Mouse (Mus musculus): ENCODE data around the gene Celsr1.
A peak's percentile ranks its signal among the peaks of the same experiment; 100 is the strongest.
"Not testable (repeated sequence)": the region's sequence is repeated elsewhere in the genome, so short reads cannot be mapped to it uniquely, and the experiment has no call there.

Celsr1 gene

DNA sequence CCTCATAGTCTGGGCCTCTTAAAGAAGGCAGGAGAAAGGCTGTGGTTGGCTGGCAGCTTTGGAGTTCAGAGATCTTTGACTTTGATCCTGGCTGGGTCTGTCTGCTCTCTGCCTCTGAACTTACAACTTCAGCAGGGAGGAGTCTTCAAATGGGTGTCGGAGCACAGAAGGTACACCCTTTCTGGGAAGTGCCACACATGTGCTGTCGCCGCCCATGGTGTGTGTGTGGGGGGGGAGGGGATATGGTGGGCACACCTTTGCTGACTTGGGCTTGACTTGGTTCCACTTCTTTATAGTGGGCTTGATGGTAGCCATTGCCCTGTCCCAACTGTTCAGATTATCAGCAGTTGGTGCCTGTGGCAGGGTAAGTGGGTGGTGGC is 31.3 kb upstream of the Celsr1 start:
- no peak for DNase-seq (ENCODE audit: low spot score in 2 of 2)

DNA sequence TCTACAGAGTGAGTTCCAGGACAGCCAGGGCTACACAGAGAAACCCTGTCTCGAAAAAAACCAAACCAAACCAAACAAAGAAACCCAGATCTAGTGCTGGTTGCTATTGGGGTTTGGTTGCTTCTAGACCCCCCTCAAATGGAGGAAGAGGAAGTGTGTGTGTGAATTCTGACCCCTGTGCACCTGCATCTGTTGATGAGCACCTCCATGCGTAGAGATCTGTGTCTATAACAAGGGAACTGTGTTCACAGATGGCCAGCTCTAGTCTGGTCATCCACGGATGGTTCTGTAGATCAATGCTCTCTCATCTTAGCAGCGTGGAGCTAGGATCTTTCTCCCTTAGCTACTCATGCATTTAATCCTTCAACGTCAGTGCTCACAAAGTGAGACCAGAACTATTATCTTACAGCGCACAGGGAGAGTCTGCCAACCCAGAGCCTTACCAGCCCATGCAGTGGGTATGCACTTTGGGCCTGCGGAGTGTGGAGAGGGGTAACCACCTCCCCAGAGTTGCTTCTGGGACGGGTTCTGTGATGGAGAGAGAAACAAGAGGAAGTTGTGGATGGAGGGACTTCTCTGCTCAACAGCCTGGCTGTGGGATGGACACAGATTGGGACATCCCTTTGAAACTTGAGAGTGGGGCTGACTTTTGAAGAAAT is 30.7 kb upstream of the Celsr1 start:
- no peak for DNase-seq (ENCODE audit: low spot score in 2 of 2)

DNA sequence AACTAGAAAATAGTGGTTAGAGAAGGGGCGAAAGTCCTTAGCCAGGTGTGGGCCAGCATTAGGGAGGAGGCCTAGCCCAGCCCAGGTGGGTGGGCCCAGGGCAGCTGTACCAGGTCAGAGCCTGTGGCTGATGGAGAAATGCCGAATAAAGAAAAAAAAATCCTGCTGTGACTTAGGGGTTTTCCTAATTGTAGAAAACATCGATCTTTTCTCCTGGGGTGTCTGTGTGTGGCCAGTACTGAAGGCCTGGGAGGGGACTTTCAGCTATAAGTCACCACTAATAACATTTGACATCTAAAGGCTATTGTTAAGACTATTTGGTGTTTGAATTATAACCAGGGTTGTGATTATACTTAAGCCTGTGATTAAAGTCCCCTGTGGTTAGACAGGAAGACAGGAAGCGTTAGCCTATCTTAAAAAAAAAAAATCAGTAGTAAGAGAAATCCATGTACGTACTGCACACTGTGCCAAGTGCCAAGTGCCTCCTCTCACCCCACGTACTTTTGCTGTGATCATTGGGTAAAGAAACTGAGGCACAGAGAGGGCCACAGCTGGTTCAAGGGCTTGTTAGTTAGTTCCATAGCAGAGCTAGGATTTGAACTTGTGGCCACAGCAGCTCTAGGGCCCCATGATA is 28.4 kb upstream of the Celsr1 start:
- no peak for DNase-seq (ENCODE audit: low spot score in 2 of 2)

DNA sequence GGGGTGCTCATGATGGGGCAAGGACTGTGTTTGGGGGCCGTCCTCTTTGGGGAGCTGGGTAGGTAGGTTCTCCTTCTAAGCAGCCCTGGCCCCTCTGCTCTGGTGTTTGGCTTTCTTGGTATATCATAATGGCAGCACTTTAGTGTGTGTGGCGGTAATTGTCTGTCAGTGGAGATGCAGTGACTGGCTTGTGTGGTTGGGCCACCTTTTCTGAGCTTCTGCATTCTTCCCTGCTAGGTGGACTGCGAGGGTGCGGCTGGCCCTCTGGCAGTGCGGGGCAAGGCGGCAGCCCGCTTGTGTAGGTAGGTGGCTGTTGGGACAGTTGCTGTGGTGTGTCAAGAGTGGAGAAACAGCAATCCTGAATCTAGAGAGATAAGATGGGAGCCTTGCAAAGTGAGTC is 27.6 kb upstream of the Celsr1 start:
- no peak for DNase-seq (ENCODE audit: low spot score in 2 of 2)

DNA sequence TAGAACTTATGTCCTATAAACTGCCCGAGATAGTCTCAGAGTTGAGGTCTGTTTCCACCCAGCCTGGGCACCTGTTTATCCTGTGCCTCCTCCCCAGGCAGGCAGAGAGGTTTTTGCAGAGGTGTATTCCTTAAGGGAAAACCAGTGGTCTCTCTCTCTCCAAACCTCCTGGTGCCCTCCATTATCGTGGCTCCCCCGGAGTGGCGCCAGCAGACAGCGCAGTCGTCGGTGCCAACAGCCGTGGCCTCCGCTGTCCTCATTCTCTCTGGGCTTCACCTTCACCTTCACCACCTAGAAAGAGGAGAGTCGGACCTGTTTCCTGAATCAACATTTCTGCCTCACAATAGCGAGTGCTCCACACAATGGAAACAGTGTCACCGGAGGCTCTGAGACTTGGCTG is 27.0 kb upstream of the Celsr1 start:
- DNase-seq (ENCODE audit: low spot score in 2 of 2): no peak

DNA sequence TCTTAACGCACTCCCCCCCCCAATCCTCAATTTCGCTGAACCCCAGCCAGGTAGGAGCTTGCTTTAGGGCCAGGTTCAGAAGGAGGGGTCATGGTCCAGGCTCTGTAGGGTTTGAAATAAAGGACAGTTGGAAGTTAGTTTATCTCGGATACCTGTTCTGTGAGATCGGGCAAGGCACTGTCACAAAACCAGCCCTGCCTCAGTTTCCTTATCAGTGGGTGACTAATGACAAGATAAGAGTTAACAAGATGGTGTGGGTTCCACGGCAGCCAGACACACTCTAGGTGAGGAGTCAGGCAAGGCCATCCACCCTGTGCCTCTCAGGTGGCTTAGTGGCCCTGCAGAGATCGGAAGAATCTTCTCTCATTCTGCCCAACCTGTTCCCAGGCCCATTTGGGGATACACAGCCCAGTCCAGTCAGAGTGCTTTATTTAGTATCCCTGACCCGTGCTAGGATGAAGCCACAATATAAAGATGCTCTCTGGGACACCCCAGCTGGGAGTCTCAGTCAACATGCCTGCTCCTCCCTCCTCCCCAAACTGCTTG is 26.3 kb upstream of the Celsr1 start:
- no peak for DNase-seq (ENCODE audit: low spot score in 2 of 2)

DNA sequence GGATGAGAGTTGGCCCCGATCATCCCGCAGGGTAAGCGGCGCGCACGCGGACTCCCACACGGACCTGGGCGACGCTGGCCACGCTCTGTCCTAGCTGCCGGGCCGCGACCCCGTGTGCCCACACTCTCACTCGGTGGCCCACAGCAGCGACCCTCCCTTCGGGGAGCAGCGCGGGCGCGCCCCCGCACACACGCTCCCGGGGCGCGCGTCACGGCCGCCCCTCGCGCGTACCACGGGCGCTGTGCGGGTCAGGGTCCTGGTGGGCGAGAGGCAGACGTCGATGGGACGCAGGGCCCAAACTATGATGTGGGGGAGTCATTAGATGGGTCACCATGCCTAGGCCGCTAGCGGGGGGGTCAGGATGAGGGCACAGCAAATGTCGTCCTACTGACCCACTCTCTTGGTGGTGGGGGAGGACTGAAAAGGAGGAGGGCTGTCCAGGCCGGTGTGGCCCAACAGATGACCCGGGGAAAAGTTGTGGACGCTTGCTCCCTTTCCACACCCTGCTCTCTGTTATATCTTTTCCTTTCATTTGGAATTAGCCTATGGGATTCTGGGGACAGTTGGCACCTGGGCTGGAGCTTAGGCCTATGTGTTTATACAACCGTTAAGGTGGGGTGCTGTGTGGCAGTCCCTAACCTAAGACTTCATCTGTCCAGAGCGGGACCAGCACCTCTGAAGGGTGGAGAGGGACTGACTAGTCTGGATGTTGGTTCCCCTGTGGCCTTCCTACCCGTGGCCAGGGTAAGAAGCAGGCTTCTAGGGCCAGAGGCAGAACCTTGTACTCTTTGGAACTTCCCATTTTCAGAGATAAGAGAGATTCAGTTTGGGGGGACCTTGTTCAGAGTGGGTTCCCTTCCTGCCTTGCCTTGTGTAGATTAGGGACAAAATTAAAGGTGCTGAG is 25.6 kb upstream of the Celsr1 start:
- DNase-seq (ENCODE audit: low spot score in 2 of 2): no peak

DNA sequence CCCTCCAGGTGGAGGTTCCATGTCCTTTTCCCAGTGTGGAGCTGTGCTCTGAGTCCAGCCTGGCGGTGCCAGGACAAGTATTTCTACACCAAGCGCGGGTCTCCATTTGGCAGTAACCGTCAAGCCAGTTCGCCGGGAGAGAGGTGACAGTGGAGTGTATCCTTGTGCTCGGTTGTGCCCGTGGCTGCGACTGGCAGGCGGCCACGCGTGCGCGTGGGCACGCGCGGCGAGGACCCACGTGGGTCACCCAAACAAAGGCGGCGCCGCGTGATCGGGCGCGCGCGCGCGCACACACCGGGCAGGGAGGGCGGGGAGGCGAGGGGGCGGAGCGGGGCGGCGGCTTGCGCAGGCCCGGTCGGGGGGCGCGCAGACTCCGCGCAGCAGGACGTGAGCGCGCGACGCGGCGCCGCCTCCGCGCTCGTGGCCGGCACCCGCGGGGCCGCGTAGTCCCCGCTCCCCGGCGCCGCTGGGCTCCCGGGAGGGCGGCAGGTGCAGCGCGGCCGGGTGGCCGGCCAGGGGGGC is 24.9 kb upstream of the Celsr1 start:
- DNase-seq (ENCODE audit: low spot score in 2 of 2): peak; percentile 66 to 74

DNA sequence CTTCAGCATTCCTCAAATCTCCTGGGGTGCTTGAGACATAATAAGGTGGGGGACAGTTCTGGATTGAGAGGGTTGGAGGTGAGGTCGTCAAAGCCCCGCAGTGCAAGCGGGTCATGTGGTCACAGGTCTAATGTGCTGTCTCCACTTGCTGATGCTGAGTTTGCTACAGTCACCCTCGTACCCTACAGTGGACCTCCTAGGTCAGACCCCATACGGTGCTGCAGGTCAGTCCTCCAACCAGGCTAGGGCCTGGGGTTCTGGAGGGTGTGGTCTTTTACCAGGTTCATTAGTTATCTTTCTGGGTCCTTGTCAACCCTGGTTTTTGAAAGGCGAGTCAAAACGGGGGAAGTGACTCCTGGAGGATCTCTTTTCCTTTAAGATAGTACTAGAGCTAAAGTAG is 24.3 kb upstream of the Celsr1 start:
- DNase-seq (ENCODE audit: low spot score in 2 of 2): no peak

DNA sequence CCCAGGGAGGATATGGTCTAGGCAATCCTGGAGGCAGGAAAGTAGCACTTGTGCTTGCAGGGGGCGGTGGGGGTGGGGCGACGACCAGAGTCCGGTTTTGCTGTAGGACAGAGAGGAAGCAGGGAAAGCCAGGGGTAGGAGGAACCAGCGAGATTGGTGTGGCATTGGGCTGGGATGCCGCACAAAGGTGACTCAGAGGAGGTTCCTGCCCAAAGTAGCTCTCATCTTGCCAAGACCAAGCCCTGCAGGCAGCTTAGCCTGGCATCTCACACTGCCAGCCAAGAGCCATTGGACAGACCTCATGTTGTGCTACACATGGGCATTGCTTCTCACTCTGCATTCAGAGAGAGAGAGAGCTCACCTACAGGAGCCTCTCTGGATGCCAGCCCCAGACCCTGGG is 23.8 kb upstream of the Celsr1 start, which contains the start of gene Gramd4:
Gramd4 (plus strand) TSS at position 283 of the 400 bp plus-strand sequence.
- no peak for DNase-seq (ENCODE audit: low spot score in 2 of 2)

DNA sequence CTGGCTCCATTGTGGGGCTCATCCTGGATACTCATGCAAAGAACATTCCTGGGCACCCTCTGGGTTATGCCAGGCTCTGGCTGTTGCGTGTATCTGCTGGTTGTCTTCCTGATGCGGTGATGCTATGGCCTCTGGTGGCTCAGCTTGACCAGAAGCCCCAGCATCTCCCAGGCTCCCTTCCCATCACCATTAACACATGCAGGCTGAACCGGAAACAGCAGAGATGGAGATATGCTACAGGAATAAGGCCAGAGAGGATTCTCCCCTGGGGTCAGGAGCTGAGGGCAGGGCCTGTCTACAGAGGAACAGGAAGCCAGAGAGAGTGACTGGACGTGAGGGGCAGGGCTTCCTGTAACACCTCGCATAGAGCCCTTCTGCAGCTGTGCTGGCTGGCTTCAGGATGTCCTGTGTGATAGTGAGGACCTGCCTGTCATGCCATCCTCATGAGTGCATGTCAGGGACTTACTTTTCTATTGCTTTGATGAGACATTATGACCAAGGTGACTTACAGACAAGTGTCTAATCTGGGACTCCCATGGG is 22.7 kb upstream of the Celsr1 start:
- no peak for DNase-seq (ENCODE audit: low spot score in 2 of 2)

DNA sequence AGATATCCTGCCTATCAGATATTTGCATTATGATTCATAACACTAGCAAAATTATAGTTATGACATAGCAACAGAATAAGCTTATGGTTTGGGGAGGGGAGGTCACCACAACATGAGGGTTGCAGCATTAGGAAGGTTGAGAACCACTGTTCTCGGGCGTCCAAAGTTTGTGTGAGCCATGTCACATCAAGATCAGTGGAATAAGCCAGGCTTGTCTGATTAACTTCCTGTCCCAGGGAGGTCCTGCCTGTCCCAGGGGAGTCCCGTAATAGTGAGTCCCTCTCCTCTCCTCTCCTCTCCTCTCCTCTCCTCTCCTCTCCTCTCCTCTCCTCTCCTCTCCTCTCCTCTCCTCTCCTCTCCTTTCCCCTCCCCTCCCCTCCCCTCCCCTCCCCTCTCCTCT is 21.3 kb upstream of the Celsr1 start:
- DNase-seq (ENCODE audit: low spot score in 2 of 2): not testable (repeated sequence)

DNA sequence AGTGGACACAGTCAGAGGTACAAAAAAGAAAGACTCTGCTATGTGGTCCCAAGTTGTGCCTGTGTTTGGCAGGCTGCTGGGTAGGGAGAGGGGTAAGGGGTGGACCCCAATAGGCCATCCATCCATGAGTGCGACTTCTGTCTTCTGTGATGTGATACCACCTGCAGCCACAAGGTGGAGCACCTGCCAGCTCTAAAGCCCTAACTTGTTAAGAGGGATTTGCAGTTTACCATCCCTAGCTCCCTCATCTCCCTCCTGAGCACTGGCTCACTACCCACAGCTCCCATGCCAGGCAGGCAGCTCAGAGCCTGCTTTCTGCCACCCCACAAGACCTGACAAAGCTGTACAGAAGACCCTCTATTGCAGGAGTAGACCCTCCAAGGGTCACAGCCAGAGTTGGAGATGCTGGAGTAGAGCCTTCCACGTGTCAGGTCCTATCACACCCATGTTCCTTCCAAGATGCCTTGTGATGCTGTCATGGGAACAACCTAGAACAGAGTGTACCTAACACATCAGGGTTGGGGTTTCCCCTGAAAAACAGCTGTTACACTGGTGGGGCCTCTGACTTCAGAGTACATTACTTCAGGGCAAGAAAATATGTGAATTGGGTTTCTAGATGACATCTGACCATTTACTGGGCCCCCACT is 20.4 kb upstream of the Celsr1 start:
- peak; percentile 69 to 74 for DNase-seq (ENCODE audit: low spot score in 2 of 2)

DNA sequence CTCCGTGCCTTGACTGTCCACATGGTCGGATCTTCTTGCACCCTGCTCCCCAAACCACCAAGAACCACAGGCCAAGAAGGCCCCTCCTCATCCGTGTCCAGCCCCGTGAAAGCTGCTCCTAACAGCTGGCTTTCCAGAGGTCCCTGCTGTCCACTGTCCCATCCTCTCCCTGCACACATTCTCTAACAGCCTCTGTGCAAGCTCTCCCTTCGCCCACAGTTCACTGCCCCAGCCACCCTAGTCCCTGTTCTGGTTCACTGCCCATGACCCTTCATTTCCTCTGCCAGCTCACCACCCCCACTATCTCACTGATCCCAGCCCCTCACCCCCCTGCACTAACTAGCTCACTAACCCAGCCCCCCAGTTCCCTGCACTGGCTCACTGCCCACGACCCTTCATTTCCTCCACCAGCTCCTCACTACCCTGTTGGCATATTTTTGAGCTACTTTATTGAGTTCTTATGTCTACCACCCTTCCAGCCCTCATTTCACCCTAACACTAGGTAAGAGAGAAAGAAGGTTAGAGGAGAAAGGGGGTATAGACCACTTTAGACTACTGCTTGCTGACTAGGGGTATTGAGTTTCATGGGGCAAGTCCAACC is 18.4 kb upstream of the Celsr1 start:
- DNase-seq (ENCODE audit: low spot score in 2 of 2): no peak

DNA sequence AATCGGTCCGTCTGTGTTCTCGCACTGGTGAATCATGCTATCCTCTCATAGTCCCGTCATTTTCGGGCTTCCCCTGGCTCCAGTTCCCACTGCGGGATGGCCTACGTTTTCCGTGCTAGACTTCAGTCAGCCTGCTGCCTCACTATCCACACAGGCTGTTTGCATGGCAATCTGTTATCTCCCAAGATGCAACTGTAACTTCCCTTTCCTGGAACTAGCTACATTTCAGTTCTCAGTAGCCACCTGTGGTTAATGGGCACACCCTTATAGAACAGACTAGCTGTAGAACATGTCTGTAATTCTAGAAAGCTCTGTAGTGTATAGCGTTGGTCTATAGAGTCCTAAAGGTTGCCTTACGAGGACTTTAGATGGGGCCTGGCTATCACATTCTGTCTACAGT is 17.6 kb upstream of the Celsr1 start:
- no peak for DNase-seq (ENCODE audit: low spot score in 2 of 2)

DNA sequence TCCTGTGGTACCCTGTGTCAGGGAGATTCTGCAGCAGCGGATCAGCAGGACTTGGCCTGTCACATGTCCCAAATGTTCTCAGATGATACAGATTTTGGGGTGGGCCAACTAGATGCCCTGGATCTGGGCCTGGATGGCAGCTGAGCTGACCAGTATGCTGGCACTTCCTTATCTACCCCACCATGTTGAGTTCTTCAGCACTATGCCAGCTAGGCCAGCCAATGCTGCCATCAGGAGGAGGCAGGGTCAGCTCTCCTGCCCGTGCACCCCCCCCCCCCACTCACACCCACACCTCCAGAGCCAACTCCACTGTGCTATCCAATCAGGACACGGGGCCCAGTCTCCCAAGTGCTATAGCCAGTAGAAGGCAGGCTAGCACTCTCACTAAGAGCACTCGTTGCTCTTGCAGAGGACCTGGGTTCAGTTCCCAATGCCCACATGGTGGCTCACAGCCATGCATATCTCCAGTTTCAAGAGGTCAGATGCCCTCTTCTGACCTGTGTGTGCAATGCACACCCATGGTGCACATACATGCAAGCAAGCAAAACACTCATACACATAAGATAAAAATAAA is 16.7 kb upstream of the Celsr1 start:
- DNase-seq (ENCODE audit: low spot score in 2 of 2): no peak

DNA sequence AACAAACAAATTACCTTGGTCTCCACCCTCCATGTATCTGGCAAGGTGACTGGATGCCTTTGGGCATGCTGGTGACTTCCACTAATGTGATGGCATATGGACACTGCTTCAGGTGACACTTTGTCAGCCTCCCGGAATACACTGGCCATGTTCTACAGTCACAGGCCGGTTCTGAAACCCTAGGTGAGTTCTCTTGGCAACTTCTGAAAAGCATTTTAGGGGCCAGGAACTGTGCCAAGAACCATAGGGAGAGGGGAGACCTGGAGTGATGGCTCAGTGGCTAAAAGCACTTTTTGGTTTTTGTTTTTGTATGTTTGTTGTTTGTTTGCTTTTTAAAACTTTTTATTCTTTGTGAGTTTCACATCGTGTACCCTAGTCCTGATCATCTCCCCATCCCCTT is 15.9 kb upstream of the Celsr1 start:
- no peak for DNase-seq (ENCODE audit: low spot score in 2 of 2)

DNA sequence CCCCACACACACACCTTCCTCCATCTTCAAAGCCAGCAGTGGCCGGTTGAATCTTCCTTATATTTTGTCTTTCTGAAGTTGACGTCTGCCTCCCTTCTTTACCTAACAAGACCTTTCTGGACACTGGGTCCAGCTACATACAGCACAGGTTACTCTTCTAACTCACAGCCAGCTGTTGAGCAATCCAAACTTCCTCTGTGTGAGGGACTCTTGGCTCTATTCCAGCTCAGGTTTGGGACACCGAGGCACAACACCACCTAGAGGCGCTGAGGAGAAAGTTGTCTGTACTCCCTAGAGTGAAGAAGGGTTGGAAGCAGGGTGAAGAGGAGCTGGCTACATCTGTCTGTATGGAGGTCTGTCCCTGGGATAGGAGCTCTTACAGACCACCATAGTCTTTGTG is 8.8 kb upstream of the Celsr1 start:
- DNase-seq (ENCODE audit: low spot score in 2 of 2): no peak

DNA sequence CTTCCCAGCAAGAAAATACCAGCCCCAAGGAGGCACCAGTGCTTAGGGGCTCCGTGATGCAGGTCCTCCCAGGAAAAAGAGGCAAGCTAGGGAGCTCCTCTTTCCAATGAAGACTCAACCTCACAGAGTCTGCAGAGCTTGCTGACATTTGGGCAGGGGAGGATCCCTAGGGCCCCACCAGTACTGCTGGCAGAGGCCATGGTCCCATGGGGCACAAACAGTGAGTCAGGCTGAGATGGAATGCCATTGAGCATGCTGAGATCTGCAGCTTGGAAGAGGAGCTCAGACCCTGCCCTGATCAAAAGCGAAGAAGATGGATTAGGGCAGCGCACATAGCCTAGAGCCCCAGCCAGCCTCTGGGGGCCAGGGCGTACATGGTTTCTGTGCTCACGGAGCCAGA is 7.8 kb upstream of the Celsr1 start:
- no peak for DNase-seq (ENCODE audit: low spot score in 2 of 2)

DNA sequence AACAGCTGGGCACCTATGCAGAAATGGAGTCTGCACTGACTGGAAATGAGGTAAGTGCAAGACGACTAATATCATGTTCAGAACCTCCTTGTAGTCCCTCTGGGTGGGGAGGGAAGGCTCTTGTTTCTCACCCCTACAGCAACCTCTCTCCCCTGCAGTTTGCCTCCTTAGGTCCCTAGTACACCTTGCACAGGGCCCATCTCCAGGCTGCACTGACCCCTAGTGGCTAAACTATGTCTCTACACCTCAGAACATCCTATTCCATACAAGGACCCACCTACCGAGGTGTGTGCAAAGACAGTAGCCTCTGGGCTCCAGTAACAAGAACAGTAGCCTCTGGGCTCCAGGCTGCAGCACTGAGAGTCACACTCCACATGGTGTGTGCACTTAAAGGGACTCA is 5.2 kb upstream of the Celsr1 start:
- peak; percentile 60 to 63 for DNase-seq (ENCODE audit: low spot score in 2 of 2)

DNA sequence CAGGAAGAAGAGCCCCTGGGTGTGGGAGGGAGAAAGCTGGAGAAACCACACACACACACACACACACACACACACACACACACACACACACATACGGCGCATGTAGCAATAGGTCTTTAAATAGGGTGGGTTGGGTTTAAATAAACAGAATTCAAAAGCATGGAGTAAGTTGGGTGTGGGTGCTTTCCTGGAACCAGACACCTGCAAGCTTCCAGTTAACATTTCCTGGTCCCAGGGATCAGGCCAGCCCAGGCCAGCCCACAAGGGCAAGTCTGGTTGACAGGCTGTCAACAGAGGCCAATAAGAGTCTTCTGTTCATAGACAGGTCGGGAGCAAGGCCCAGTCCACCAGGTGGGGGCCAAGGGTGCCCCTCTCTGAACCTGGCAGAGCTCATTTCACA is 2.3 kb upstream of the Celsr1 start:
- DNase-seq (ENCODE audit: low spot score in 2 of 2): no peak
